Mouse (Mus musculus) stomach, postnatal 0 days (tissue): ENCODE results near the gene Atg13.

ENCODE experiments used
- CTCF ChIP-seq: IDR thresholded peaks from 2 replicates; pipeline ENCODE4 v1.5.1; 2016; ENCODE audit warnings: antibody characterized with exemption, low read depth, mild to moderate bottlenecking, moderate library complexity
- EP300 ChIP-seq: optimal IDR thresholded peaks from 2 replicates; pipeline ENCODE3; 2016; ENCODE audit warnings: antibody characterized with exemption

DNA sequence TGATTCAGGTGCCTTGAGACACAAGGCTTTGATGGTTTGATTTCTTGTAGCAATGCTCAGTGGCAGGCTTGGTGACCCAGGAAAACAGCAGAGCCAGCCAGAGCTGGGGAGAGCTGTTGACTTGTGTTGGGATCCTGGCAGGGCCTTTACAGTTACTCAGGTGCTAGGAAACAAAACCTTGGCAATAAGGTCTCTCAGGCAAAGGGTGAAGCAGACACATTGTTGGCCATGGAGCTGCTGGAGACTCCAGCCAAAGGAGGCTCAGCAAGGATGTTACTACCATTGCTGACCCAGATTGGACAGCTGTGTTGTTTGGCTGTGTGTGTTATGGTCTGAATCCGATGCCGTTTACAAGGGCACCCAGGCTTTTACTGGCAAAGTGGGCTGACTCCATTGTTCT lies 36.8 kb downstream of the Atg13 start:
- TF ChIP-seq CTCF (no peak), EP300 (no peak)
